Mouse (Mus musculus) embryonic facial prominence, embryonic 11.5 days (tissue): ENCODE measurements around the gene Tmem115. TPM values are rescaled to one million over a fixed set of nuclear protein-coding genes. Genes with fewer than 3 reads are reported as not detected.

Source experiments
- ATAC-seq: fragments of 200-750 bp; cut with Nextera tagmentation; replicated peaks from 2 replicates; pipeline ENCODE4 v1.8.0; 2017; ENCODE audit warnings: low read depth; ENCODE audit not compliant: insufficient number of reproducible peaks, low FRiP score, low TSS enrichment
- DNase-seq: peaks from one replicate; pipeline ENCODE4 v3.0.0-alpha.2; 2015; ENCODE audit warnings: low spot score
- H3K27ac ChIP-seq: fragments of 300-500 bp; sonication (generic); replicated peaks from 2 replicates; pipeline ENCODE4 v1.5.1; 2014; ENCODE audit warnings: mild to moderate bottlenecking, low read depth, low read length, control low read depth
- H3K27me3 ChIP-seq: fragments of 300-500 bp; sonication (generic); 2 replicates; pipeline ENCODE4 v1.6.1; 2014; ENCODE audit warnings: mild to moderate bottlenecking, low read length, moderate library complexity, mixed read lengths; ENCODE audit not compliant: control insufficient read depth, insufficient read depth
- H3K36me3 ChIP-seq: fragments of 300-500 bp; sonication (generic); replicated peaks from 2 replicates; pipeline ENCODE4 v1.6.1; 2014; ENCODE audit warnings: low read depth, mild to moderate bottlenecking, low read length, moderate library complexity, mixed read lengths; ENCODE audit not compliant: control insufficient read depth, insufficient read depth
- H3K4me1 ChIP-seq: fragments of 300-500 bp; sonication (generic); 2 replicates; pipeline ENCODE4 v1.6.1; 2014; ENCODE audit warnings: low read length, mixed read lengths; ENCODE audit not compliant: control insufficient read depth, insufficient read depth
- H3K4me2 ChIP-seq: fragments of 300-500 bp; sonication (generic); 2 replicates; pipeline ENCODE4 v1.6.1; 2014; ENCODE audit warnings: low read depth, mild to moderate bottlenecking, control low read depth, low read length, moderate library complexity
- H3K4me3 ChIP-seq: fragments of 300-500 bp; sonication (generic); 2 replicates; pipeline ENCODE4 v1.5.1; 2014; ENCODE audit warnings: low read depth, low read length, control low read depth
- H3K9ac ChIP-seq: fragments of 300-500 bp; sonication (generic); replicated peaks from 2 replicates; pipeline ENCODE4 v1.6.1; 2014; ENCODE audit warnings: mild to moderate bottlenecking, control low read depth, low read length
- H3K9me3 ChIP-seq: fragments of 300-500 bp; sonication (generic); replicated peaks from 2 replicates; pipeline ENCODE4 v1.6.1; 2016; ENCODE audit warnings: mild to moderate bottlenecking, low read length, inconsistent platforms, mixed read lengths; ENCODE audit not compliant: control insufficient read depth
- WGBS: fragments of 180-500 bp; shearing (Covaris S2); extraction: QIAGEN DNeasy Blood & Tissue Kit; methylation state at CpG from one replicate; pipeline ENCODE4 v1.1.7; 2014; 5-methylcytosine and 5-hydroxymethylcytosine counted together
- polyA plus RNA-seq: library from polyadenylated mRNA; unstranded; fragments of >200 nt; fragmentation: Nextera tagmentation; extraction: Ambion mirVana; gene quantifications from 2 replicates; pipeline ENCODE4 v1.2.1, GENCODE M21; 2014

Tmem115 gene
- polyA plus RNA-seq, 1 experiment from 2014 or later: 43.3 TPM

- ATAC-seq (no peak), DNase-seq (no peak)
- H3K4me3 ChIP-seq: no peak overlapping the region
- no peak overlapping the region for H3K27ac ChIP-seq
- H3K9me3 ChIP-seq: no peaks in the 10 kb centered on the region
- H3K4me2 ChIP-seq: no peak overlapping the region
- no peaks in the 10 kb centered on the region for H3K27me3 ChIP-seq
- peaks cover 3% of the 10 kb centered on the region; the same call in 1 of the 2 replicates for H3K36me3 ChIP-seq
- WGBS: 93% methylated on average over 10 of the region's 10 CpGs
- no peak overlapping the region for H3K9ac ChIP-seq
- no peaks in the 10 kb centered on the region; the same call in 1 of the 2 replicates for H3K4me1 ChIP-seq
Observed at GRCm38 (mm10) chr9:107577871-107578270, 44.1 kb downstream of the Tmem115 start.

DNA sequence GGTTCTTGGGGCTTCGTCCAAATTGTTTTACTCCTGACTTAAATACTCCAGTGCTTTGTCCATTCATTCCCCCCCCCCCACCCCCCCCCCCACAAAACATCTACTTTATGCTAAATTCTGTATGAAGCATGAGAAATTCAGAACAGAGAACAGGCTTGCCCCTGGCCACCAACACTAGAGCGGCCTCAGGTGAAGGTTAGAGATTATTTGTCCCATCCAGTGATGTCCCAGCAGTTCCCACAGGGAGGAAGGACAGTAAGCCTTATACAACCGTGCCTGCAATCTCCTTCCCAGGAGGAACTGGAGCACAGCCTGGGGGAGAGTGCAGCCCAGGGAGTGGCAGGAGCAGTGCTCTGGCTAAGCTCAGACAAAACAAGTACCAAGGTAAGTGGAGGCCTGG is 44.8 kb downstream of the Tmem115 start, which contains the start of gene Naa80:
Gene Naa80, plus strand, starts transcription at position 301 of the 400 bp plus-strand sequence.
- H3K4me3 ChIP-seq: no peak within 1 kb of the TSS
- no peak within 1 kb of the TSS; the same call in 1 of the 2 replicates for H3K27ac ChIP-seq
- WGBS: 77% methylated on average over 3 of the region's 3 CpGs
- DNase-seq (no peak), ATAC-seq (no peak)
- no peaks in the 10 kb centered on the region; the same call in 1 of the 2 replicates for H3K4me1 ChIP-seq
- no peak within 1 kb of the TSS for H3K4me2 ChIP-seq
- no peaks in the 10 kb centered on the region for H3K9me3 ChIP-seq
- H3K27me3 ChIP-seq: no peaks in the 10 kb centered on the region
- peaks cover 3% of the 10 kb centered on the region; the same call in 1 of the 2 replicates for H3K36me3 ChIP-seq
- H3K9ac ChIP-seq: no peak within 1 kb of the TSS; the same call in 1 of the 2 replicates

- Histone ChIP-seq H3K36me3 (peaks cover 3% of the 10 kb centered on the region; the same call in 1 of the 2 replicates), H3K27ac (no peak overlapping the region; the same call in 1 of the 2 replicates), H3K4me1 (no peaks in the 10 kb centered on the region; the same call in 1 of the 2 replicates), H3K27me3 (no peaks in the 10 kb centered on the region), H3K4me3 (no peak overlapping the region), H3K4me2 (no peak overlapping the region), H3K9ac (no peak overlapping the region; the same call in 1 of the 2 replicates), H3K9me3 (no peaks in the 10 kb centered on the region)
- ATAC-seq (no peak), DNase-seq (no peak)
- WGBS: 93% methylated on average over 14 of the region's 14 CpGs
Observed at GRCm38 (mm10) chr9:107579023-107579900, 45.5 kb downstream of the Tmem115 start.

DNA sequence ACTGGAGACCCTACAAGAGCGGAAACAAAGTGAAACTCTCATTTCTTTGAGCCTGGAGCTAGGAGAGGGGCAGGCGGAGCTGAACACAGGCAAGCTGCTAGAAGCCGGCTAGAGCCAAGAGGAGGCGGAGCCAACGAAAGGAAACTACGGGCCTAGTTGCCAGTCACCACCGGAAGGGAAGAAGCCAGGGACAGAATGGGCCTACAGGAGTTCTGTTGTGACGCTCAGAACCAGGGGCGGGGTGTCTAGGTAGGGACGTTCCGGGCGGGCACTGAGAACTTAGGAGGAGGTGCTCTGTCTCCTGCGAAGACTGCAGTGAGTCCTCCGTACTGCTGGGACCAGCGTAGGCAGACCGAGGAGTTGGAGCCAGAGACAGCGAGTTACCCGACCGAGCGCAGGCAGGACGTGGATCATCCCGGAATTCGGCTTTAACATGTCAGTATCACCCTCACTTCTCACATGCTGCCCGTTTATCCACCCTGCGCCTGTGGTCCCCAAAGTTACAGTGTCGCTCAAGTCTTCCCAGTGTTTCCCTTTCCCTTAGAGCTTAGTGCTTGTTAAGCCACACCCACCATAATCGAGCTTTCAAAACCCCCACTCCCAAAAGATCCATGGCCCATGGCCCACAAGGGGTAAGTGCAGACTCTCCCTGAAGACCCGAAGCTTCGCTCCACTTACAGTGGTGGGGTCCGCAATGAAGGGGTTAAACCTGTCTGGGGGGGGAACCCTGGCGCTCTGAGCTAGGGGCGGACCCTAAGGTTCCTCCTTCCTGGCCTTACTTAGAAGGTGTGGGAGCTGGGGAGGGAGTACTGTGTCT is 47.0 kb downstream of the Tmem115 start, which contains the start of gene Hyal3:
Gene Hyal3, plus strand, starts transcription at position 318 of the 817 bp plus-strand sequence.
- ATAC-seq (peak; percentile 60), DNase-seq (peak; percentile 91)
- Histone ChIP-seq H3K9me3 (no peaks in the 10 kb centered on the region), H3K4me3 (peak within 1 kb of the TSS; percentile 57), H3K27me3 (no peaks in the 10 kb centered on the region), H3K9ac (peak within 1 kb of the TSS; percentile 75), H3K4me2 (peak within 1 kb of the TSS; percentile 88), H3K36me3 (no peaks in the 10 kb centered on the region), H3K27ac (peak within 1 kb of the TSS; percentile 81), H3K4me1 (no peaks in the 10 kb centered on the region; the same call in 1 of the 2 replicates)
- under 1% methylated on average over 32 of the region's 32 CpGs for WGBS

- Histone ChIP-seq H3K9me3 (no peaks in the 10 kb centered on the region), H3K4me3 (peak overlapping the region; percentile 57), H3K4me2 (peak overlapping the region; percentile 88), H3K4me1 (no peaks in the 10 kb centered on the region; the same call in 1 of the 2 replicates), H3K9ac (peak overlapping the region; percentile 75; the same call in 1 of the 2 replicates), H3K27me3 (no peaks in the 10 kb centered on the region), H3K27ac (0 out of 2 replicates have a peak overlapping the region, but pooled peaks have one; percentile 81), H3K36me3 (no peaks in the 10 kb centered on the region)
- 69% methylated on average over 4 of the region's 4 CpGs for WGBS
- ATAC-seq: no peak
- no peak for DNase-seq
Observed at GRCm38 (mm10) chr9:107581584-107581983, 47.8 kb downstream of the Tmem115 start.

DNA sequence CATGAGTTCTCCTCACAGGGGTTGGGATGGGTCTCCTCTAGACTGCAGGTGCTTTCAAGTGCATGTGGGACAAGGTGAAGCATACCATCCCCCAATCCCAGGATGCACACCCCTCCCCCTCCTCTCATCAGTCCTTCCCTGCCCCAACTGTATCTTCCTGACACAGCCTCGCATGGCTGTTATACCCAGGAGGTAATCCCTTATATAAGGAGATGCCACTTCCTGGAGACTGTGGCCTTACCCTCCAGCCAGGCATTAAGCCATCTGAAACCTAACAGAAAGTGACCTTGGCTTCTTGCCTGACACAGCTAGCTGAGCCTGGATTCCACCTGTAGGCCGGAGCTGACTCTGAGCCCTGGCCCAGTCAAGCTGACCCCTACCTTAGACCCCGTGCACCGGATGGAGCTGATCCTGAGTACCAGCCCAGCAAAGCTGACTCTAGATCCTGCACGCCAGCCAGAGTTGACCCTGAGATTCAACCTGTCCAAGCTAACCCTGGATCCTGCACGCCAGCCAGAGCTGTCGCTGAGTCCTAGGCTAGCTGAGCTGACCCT is 48.8 kb downstream of the Tmem115 start:
- ATAC-seq (no peak), DNase-seq (no peak)
- no peak overlapping the region for H3K27ac ChIP-seq
- H3K4me2 ChIP-seq: no peak overlapping the region
- no peak overlapping the region for H3K4me3 ChIP-seq
- H3K4me1 ChIP-seq: no peaks in the 10 kb centered on the region; the same call in 1 of the 2 replicates
- H3K36me3 ChIP-seq: no peaks in the 10 kb centered on the region
- 90% methylated on average over 7 of the region's 7 CpGs for WGBS
- no peaks in the 10 kb centered on the region for H3K27me3 ChIP-seq
- no peaks in the 10 kb centered on the region for H3K9me3 ChIP-seq
- no peak overlapping the region; the same call in 1 of the 2 replicates for H3K9ac ChIP-seq

DNA sequence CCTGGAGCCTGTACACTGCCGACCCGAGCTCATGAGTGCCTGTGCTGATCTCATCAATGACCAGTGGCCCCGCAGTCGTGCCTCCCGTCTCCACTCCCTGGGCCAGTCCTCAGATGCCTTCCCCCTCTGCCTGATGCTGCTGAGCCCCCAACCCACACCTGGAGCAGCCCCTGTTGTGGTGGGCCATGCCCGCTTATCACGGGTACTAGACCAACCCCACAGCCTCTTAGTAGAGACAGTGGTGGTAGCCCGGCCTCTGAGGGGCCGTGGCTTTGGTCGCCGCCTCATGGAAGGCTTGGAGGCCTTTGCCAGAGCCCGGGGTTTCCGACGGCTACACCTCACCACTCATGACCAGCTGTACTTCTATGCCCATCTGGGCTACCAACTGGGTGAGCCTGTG is 49.4 kb downstream of the Tmem115 start:
- no peak overlapping the region for H3K9ac ChIP-seq
- no peaks in the 10 kb centered on the region for H3K27me3 ChIP-seq
- H3K4me1 ChIP-seq: peaks cover under 1% of the 10 kb centered on the region
- WGBS: 90% methylated on average over 14 of the region's 14 CpGs
- no peak for ATAC-seq
- DNase-seq: no peak
- H3K36me3 ChIP-seq: no peaks in the 10 kb centered on the region
- no peak overlapping the region for H3K4me3 ChIP-seq
- H3K4me2 ChIP-seq: no peak overlapping the region
- H3K27ac ChIP-seq: no peak overlapping the region
- H3K9me3 ChIP-seq: no peaks in the 10 kb centered on the region
